Mouse (Mus musculus) kidney, postnatal 0 days (tissue): ENCODE measurements around the gene H6pd. TPM values are rescaled to one million over a fixed set of nuclear protein-coding genes. Genes with fewer than 3 reads are reported as not detected.
A peak's percentile ranks its signal among the peaks of the same experiment; 100 is the strongest.

Experiments
- ATAC-seq: fragments of 200-750 bp; cut with Nextera tagmentation; replicated peaks from 2 replicates; pipeline ENCODE4 v1.8.0; 2017; ENCODE audit warnings: low read depth, moderate number of reproducible peaks, moderate TSS enrichment, moderate library complexity; ENCODE audit not compliant: low FRiP score
- DNase-seq: peaks from one replicate; pipeline ENCODE4 v3.0.0-alpha.2; 2016; ENCODE audit warnings: low spot score
- H3K27ac ChIP-seq: fragments of 300-500 bp; sonication (generic); 2 replicates; pipeline ENCODE4 v1.5.1; 2014; ENCODE audit warnings: mild to moderate bottlenecking
- H3K27me3 ChIP-seq: fragments of 300-500 bp; sonication (generic); 2 replicates; pipeline ENCODE4 v1.6.1; 2014; ENCODE audit warnings: low read length, mixed read lengths; ENCODE audit not compliant: insufficient read depth
- H3K36me3 ChIP-seq: fragments of 300-500 bp; sonication (generic); 2 replicates; pipeline ENCODE4 v1.6.1; 2014; ENCODE audit warnings: low read length, mixed read lengths; ENCODE audit not compliant: insufficient read depth
- H3K4me1 ChIP-seq: fragments of 300-500 bp; sonication (generic); replicated peaks from 2 replicates; pipeline ENCODE4 v1.6.1; 2014; ENCODE audit warnings: antibody characterized with exemption, low read length, mixed read lengths; ENCODE audit not compliant: insufficient read depth
- H3K4me2 ChIP-seq: fragments of 300-500 bp; sonication (generic); 2 replicates; pipeline ENCODE4 v1.6.1; 2014; ENCODE audit warnings: mild to moderate bottlenecking, low read length, moderate library complexity, mixed read lengths
- H3K4me3 ChIP-seq: fragments of 300-500 bp; sonication (generic); replicated peaks from 2 replicates; pipeline ENCODE4 v1.5.1; 2014; ENCODE audit warnings: low read depth, low read length
- H3K9ac ChIP-seq: fragments of 300-500 bp; sonication (generic); 2 replicates; pipeline ENCODE4 v1.6.1; 2014; ENCODE audit warnings: low read depth, low read length
- H3K9me3 ChIP-seq: fragments of 300-500 bp; sonication (generic); replicated peaks from 2 replicates; pipeline ENCODE4 v1.6.1; 2016; ENCODE audit warnings: low read length, inconsistent platforms, mixed read lengths
- CTCF ChIP-seq: IDR thresholded peaks from 2 replicates; pipeline ENCODE4 v1.5.1; 2016; ENCODE audit warnings: antibody characterized with exemption, low read depth, mild to moderate bottlenecking, moderate library complexity
- WGBS: fragments of 180-500 bp; shearing (Covaris S2); extraction: QIAGEN DNeasy Blood & Tissue Kit; methylation state at CpG from one replicate; pipeline ENCODE4 v1.1.7; 2014; 5-methylcytosine and 5-hydroxymethylcytosine counted together
- polyA plus RNA-seq: library from polyadenylated mRNA; unstranded; fragments of >200 nt; fragmentation: Nextera tagmentation; extraction: Ambion mirVana; gene quantifications from 2 replicates; pipeline ENCODE4 v1.2.1, GENCODE M21; 2015

The H6pd gene
- polyA plus RNA-seq, 1 experiment from 2014 or later: 27.8 TPM

DNA sequence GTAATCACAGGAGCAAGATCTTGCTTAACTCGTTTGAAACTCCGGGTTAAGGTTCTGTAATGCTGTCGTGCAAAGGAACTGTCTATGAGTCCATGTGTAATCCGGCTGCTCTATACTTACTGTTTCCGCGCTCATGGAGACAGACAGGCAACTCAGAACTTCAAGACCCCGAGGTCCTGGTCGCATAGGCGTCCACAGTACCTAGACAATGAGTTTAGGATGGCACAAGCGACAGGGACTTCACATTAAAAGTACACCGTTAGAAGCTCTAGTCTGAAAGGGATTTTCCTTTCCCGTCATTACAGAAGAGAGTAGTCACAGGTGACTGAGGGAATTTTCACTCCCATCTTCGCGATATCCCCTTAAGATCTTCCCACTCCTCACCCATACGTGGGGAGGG is 53.2 kb downstream of the H6pd start:
- WGBS: 8% methylated on average over 15 of the region's 15 CpGs
- DNase-seq (no peak), ATAC-seq (no peak)
- Histone ChIP-seq H3K27ac (no peak overlapping the region), H3K27me3 (0 out of 2 replicates have a peak, but pooled peaks cover 6% of the 10 kb centered on the region), H3K4me1 (no peaks in the 10 kb centered on the region), H3K4me2 (peak overlapping the region; percentile 80), H3K9me3 (no peaks in the 10 kb centered on the region), H3K36me3 (no peaks in the 10 kb centered on the region), H3K9ac (no peak overlapping the region; the same call in 1 of the 2 replicates), H3K4me3 (peak overlapping the region; percentile 60)
- no peak for TF ChIP-seq CTCF

DNA sequence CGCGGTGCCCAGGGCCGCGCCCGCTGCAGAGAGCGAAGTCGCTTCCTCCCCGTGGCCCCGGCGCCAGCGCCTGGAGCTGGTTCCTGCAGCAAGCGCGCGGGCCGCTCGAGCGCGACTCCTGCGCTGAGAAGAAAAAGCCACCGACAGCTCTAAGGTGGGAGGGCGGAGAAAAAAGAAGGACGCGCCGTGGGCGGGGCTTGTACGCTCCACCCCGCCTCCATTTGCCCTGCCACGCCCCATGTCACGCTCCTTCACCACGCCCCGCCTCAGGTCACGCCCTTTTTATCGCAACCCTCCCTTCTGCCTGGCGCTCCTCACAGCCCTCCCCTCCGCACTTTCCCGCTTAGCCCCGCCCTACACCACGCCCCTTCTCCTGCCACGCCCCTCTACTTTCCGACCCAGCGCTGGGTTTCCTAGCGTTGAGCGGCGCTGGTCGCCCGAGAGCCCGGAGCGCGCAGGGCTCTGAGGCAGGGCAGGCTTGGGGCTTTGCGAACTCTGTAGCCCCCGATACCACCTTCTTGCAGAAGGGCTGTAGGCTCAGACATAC is 53.9 kb downstream of the H6pd start, which contains the start of gene Spsb1:
Gene Spsb1, minus strand, starts transcription at position 151 of the 547 bp plus-strand sequence.
- under 1% methylated on average over 50 of the region's 51 CpGs for WGBS
- ATAC-seq (peak; percentile 88), DNase-seq (peak; percentile 99)
- Histone ChIP-seq H3K36me3 (no peaks in the 10 kb centered on the region), H3K4me1 (peaks cover 2% of the 10 kb centered on the region; the same call in 1 of the 2 replicates), H3K27me3 (0 out of 2 replicates have a peak, but pooled peaks cover 6% of the 10 kb centered on the region), H3K9ac (peak within 1 kb of the TSS; percentile 79), H3K9me3 (no peaks in the 10 kb centered on the region), H3K27ac (peak within 1 kb of the TSS; percentile 39; the same call in 1 of the 2 replicates), H3K4me3 (peak within 1 kb of the TSS; percentile 60), H3K4me2 (peak within 1 kb of the TSS; percentile 80)
- TF ChIP-seq CTCF: no peak

DNA sequence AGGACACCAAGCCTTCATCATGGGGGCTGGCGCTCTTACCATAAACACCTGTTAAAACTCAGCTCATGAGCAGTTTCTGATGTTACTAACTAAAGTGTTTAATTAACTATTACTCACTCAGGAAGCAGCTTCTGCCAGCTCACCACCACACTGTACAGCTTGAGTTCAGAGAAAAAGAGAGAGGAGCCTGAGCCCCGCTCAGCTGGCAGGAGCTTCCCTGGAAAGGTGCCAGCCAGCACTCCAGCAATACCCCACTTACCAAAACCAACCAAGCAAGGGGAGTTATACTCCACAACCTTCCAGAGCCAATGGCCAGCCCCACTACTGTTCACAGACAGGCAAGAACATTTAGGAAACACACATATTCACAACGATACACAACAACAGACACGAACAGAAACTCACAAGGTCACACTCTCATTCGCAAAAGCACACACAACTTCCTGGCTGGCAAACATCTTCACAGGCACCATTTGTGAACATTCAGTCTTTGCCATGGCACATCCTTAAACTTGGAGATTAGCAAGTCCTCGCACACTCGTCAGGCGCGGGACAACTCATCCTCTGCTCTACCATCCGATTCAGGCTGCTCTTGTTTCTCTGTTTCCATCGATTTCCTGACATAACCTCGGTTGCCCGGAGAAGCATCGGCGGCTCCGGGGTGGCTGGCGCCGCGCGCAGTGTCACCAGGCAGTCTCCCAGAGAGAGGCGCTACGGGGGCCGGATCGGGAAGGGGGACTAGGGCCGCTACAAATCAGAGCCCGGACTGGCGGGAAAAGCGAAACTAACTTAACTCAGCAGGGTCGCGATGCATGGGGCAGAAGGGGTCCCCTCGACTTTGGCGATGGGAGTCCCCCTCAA is 55.0 kb downstream of the H6pd start:
- Histone ChIP-seq H3K9ac (peak overlapping the region; percentile 79), H3K27ac (no peak overlapping the region), H3K9me3 (no peaks in the 10 kb centered on the region), H3K4me1 (peaks cover 12% of the 10 kb centered on the region), H3K4me2 (peak overlapping the region; percentile 80), H3K4me3 (peak overlapping the region; percentile 60), H3K27me3 (0 out of 2 replicates have a peak, but pooled peaks cover 6% of the 10 kb centered on the region), H3K36me3 (no peaks in the 10 kb centered on the region)
- ATAC-seq (no peak), DNase-seq (peak; percentile 59)
- no peak for TF ChIP-seq CTCF
- 4% methylated on average over 32 of the region's 32 CpGs for WGBS

DNA sequence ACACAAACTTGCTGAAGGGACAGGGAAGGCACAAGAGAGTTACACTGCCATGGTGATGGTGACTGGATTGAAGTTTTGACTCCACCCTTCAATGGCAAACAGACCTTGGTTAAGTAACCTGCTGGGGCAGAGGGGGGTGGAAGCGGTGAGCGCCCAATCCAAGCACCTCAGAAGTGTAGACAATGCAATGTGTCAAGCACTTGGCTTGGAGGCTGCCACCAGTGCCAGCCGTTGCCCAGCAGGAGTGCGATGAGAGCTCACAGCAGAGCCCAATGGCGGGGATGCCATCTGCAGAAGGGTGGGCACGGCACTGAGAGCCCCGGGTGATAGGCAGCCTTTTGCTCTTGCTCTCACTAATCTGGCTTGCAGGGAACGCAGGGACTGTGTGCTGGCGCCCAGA is 56.6 kb downstream of the H6pd start:
- no peak for TF ChIP-seq CTCF
- ATAC-seq (no peak), DNase-seq (no peak)
- H3K4me1 ChIP-seq: peaks cover 13% of the 10 kb centered on the region
- no peak overlapping the region for H3K27ac ChIP-seq
- no peak overlapping the region for H3K4me3 ChIP-seq
- no peak overlapping the region for H3K4me2 ChIP-seq
- WGBS: 93% methylated on average over 9 of the region's 9 CpGs
- H3K27me3 ChIP-seq: 0 out of 2 replicates have a peak, but pooled peaks cover 6% of the 10 kb centered on the region
- no peak overlapping the region for H3K9ac ChIP-seq
- no peaks in the 10 kb centered on the region for H3K9me3 ChIP-seq
- H3K36me3 ChIP-seq: no peaks in the 10 kb centered on the region

DNA sequence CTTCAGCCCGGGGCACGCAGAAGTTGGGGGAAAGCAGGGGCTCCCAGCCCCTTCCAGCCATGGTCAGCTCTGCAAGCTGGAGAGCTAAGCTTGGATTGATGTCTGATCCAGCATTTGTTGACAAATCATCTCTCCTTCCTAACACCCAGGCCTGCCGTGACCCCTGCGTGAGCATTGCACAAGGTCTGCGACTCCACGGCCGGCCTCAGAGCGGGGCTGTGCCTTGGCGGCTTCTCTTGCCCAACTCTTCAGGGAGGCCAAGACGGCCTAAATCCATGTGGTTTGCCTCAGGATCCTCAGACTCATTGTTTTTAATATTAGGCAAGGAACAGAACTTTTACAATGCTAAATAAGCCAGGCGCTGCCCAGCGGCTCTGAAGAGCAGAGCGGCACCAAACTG is 57.6 kb downstream of the H6pd start:
- H3K4me3 ChIP-seq: no peak overlapping the region
- no peak for TF ChIP-seq CTCF
- peaks cover 13% of the 10 kb centered on the region for H3K4me1 ChIP-seq
- H3K9ac ChIP-seq: no peak overlapping the region
- H3K36me3 ChIP-seq: no peaks in the 10 kb centered on the region
- no peak overlapping the region for H3K4me2 ChIP-seq
- H3K27me3 ChIP-seq: no peaks in the 10 kb centered on the region
- WGBS: 79% methylated on average over 13 of the region's 13 CpGs
- no peaks in the 10 kb centered on the region for H3K9me3 ChIP-seq
- DNase-seq (no peak), ATAC-seq (no peak)
- H3K27ac ChIP-seq: no peak overlapping the region

DNA sequence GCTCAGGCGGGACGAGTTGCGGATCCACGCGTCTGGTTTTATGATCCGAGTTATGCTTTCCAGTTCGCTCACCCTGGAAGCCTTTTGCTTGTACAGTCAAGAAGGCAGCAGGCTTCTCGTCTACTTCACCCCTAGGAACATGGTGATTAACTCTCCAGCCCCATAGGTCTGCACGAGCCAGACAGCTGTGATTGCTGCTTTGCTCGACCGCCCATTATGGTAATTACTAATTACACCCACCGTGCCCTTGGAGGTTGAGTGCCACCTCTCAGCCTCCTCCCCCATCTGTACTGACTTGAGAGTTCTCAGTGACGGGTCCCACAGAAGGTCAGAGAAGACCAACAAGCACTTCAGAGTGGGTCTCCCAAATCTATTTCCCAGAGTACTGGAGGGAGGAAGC is 59.1 kb downstream of the H6pd start:
- no peak overlapping the region for H3K4me3 ChIP-seq
- no peaks in the 10 kb centered on the region for H3K9me3 ChIP-seq
- TF ChIP-seq CTCF: no peak
- ATAC-seq (peak; percentile 47; the same call in 1 of the 2 replicates), DNase-seq (peak; percentile 61)
- WGBS: 32% methylated on average over 13 of the region's 13 CpGs
- H3K4me2 ChIP-seq: no peak overlapping the region
- H3K9ac ChIP-seq: no peak overlapping the region
- no peak overlapping the region for H3K27ac ChIP-seq
- H3K4me1 ChIP-seq: peaks cover 18% of the 10 kb centered on the region
- H3K36me3 ChIP-seq: no peaks in the 10 kb centered on the region
- no peaks in the 10 kb centered on the region; the same call in 1 of the 2 replicates for H3K27me3 ChIP-seq
